In genomic region chrX:143444581-143444980, GRCm38 (mm10) we compare ENCODE assay signal across 8 mouse cellular contexts. TPM values are rescaled to one million over a fixed set of nuclear protein-coding genes. Genes with fewer than 3 reads are reported as not detected.
A peak's percentile ranks its signal among the peaks of the same experiment; 100 is the strongest.
DNase-seq lines count a peak whose midpoint lies in the region; ATAC-seq and TF ChIP-seq lines count a peak whose summit lies in the region.

No protein-coding gene starts in this region.

- no peak for TF ChIP-seq POLR2A in thymus, adult 2 months (IDR thresholded peaks at IDR 0.05; ENCODE audit: control insufficient read depth, extremely low read depth, insufficient read depth, low read length, poor library complexity)
- no peak for TF ChIP-seq POLR2A in lung, adult 2 months (IDR thresholded peaks at IDR 0.05; ENCODE audit: borderline replicate concordance, extremely low read depth, low read depth, low read length)

- H3K4me3 ChIP-seq in thymus, adult 2 months (ENCODE audit: control insufficient read depth, insufficient read depth, low read length): no peak overlapping the region
- H3K4me3 ChIP-seq in embryonic facial prominence, embryonic 14.5 days (ENCODE audit: low read depth, low read length): no peak overlapping the region
- H3K4me3 ChIP-seq in lung, adult 2 months (replicated peaks; ENCODE audit: extremely low read depth, low read depth, low read length): no peak overlapping the region

- no peak overlapping the region for H3K9ac ChIP-seq in embryonic facial prominence, embryonic 14.5 days (ENCODE audit: low read depth, low read length)

- no peaks in the 10 kb centered on the region; the same call in 1 of the 2 replicates for H3K4me1 ChIP-seq in thymus, adult 2 months (replicated peaks; ENCODE audit: control insufficient read depth, insufficient read depth, low read length)
- no peaks in the 10 kb centered on the region for H3K4me1 ChIP-seq in embryonic facial prominence, embryonic 14.5 days (ENCODE audit: control insufficient read depth, insufficient read depth, low read length)
- H3K4me1 ChIP-seq in lung, adult 2 months (ENCODE audit: control insufficient read depth, insufficient read depth, low read length): no peaks in the 10 kb centered on the region

- H3K27ac ChIP-seq in thymus, adult 2 months (ENCODE audit: control insufficient read depth, insufficient read depth, low read length): no peak overlapping the region
- H3K27ac ChIP-seq in embryonic facial prominence, embryonic 14.5 days (replicated peaks; ENCODE audit: low read depth, low read length): no peak overlapping the region

- no peak for TF ChIP-seq CTCF in thymus, adult 2 months (IDR thresholded peaks at IDR 0.05; ENCODE audit: borderline replicate concordance, control insufficient read depth, extremely low read depth, insufficient read depth, low read length, poor library complexity)
- 0 out of 2 replicates have a peak, but pooled peaks have one; percentile 2 for TF ChIP-seq CTCF in lung, adult 2 months (IDR thresholded peaks at IDR 0.05; ENCODE audit: insufficient read depth, low read length)

- H3K36me3 ChIP-seq in thymus, adult 2 months (ENCODE audit: control insufficient read depth, insufficient read depth, low read length): no peaks in the 10 kb centered on the region
- H3K36me3 ChIP-seq in embryonic facial prominence, embryonic 14.5 days (ENCODE audit: control insufficient read depth, insufficient read depth, low read length): no peaks in the 10 kb centered on the region

- ATAC-seq in embryonic facial prominence, embryonic 14.5 days (ENCODE audit: low read depth): no peak

- no peaks in the 10 kb centered on the region for H3K9me3 ChIP-seq in embryonic facial prominence, embryonic 14.5 days (ENCODE audit: control insufficient read depth, low read length)

- peak; percentile 24 for DNase-seq in adrenal gland, postnatal 14 days
- no peak for DNase-seq in adrenal gland, postnatal 25 days
- peak; percentile 2 for DNase-seq in thymus, adult 2 months
- DNase-seq in thymus, adult 18-20 months: no peak
- DNase-seq in embryonic facial prominence, embryonic 14.5 days (ENCODE audit: low spot score): peak; percentile 36
- DNase-seq in induced T-regulatory cell, adult 2 months (ENCODE audit: low read depth): peak; percentile 45
- peak; percentile 7 for DNase-seq in lung, adult 2 months
- DNase-seq in testis, postnatal 10 days (ENCODE audit: low spot score): peak; percentile 60

- no peak overlapping the region for H3K4me2 ChIP-seq in embryonic facial prominence, embryonic 14.5 days (ENCODE audit: low read depth, low read length)

- 6% methylated on average over 3 of the region's 3 CpGs for WGBS in thymus, adult 2 months
- WGBS in embryonic facial prominence, embryonic 14.5 days: 15% methylated on average over 3 of the region's 3 CpGs
- 12% methylated on average over 3 of the region's 3 CpGs for WGBS in lung, adult 2 months

- no peaks in the 10 kb centered on the region for H3K27me3 ChIP-seq in thymus, adult 2 months (ENCODE audit: control insufficient read depth, insufficient read depth, low read length)
- H3K27me3 ChIP-seq in embryonic facial prominence, embryonic 14.5 days (replicated peaks; ENCODE audit: control insufficient read depth, insufficient read depth, low read length): peaks cover 6% of the 10 kb centered on the region; the same call in 1 of the 2 replicates

RNA-seq across cellular contexts. Expression of gene Chrdl1, which starts 50.5 kb away (rescaled TPM):
- 2.0 and 4.4 TPM in 2 replicates for total RNA-seq in adrenal gland, postnatal 14 days (2021)
- total RNA-seq in adrenal gland, postnatal 25 days (2021): 0.70 and 1.2 TPM in 2 replicates
- polyA plus RNA-seq in thymus, adult 2 months (2012; rRNA removed): 0.79 and 1.3 TPM in 2 replicates
- polyA plus RNA-seq in embryonic facial prominence, embryonic 14.5 days (2014; fragmentation: Nextera tagmentation; extraction: Ambion mirVana): 26.0 and 29.7 TPM in 2 replicates
- polyA plus RNA-seq in lung, adult 2 months (2012; rRNA removed): 5.2 and 12.8 TPM in 2 replicates

Comparison
In these comparisons a context has a peak if more than half of its experiments do, and no peak if none do; other contexts are left out.
1. DNase-seq: peak in adrenal gland, postnatal 14 days (single experiment), thymus, adult 2 months (single experiment), embryonic facial prominence, embryonic 14.5 days (single experiment), induced T-regulatory cell, adult 2 months (single experiment), lung, adult 2 months (single experiment) and testis, postnatal 10 days (single experiment); none in adrenal gland, postnatal 25 days (single experiment) and thymus, adult 18-20 months (0 of 2).